Mouse (Mus musculus) hindbrain, embryonic 10.5 days (tissue): Measurements from ENCODE around the gene Nat9. TPM values are rescaled to one million over a fixed set of nuclear protein-coding genes. Genes with fewer than 3 reads are reported as not detected.
A peak's percentile ranks its signal among the peaks of the same experiment; 100 is the strongest.

Source experiments
- DNase-seq: peaks from one replicate; pipeline ENCODE4 v3.0.0-alpha.2; 2017; ENCODE audit warnings: low spot score
- H3K27ac ChIP-seq: fragments of 300-500 bp; sonication (generic); 2 replicates; pipeline ENCODE4 v1.5.1; 2016; ENCODE audit warnings: mild to moderate bottlenecking, moderate library complexity
- H3K27me3 ChIP-seq: fragments of 300-500 bp; sonication (generic); 2 replicates; pipeline ENCODE4 v1.6.1; 2016; ENCODE audit warnings: mild to moderate bottlenecking; ENCODE audit not compliant: poor library complexity, insufficient read depth, severe bottlenecking
- H3K36me3 ChIP-seq: fragments of 300-500 bp; sonication (generic); 2 replicates; pipeline ENCODE4 v1.6.1; 2016; ENCODE audit warnings: mild to moderate bottlenecking, moderate library complexity
- H3K4me1 ChIP-seq: fragments of 300-500 bp; sonication (generic); replicated peaks from 2 replicates; pipeline ENCODE4 v1.6.1; 2016; ENCODE audit warnings: mild to moderate bottlenecking
- H3K4me3 ChIP-seq: fragments of 300-500 bp; sonication (generic); 2 replicates; pipeline ENCODE4 v1.5.1; 2016; ENCODE audit warnings: mild to moderate bottlenecking, moderate library complexity
- H3K9me3 ChIP-seq: fragments of 300-500 bp; sonication (generic); 2 replicates; pipeline ENCODE4 v1.6.1; 2016; ENCODE audit warnings: mild to moderate bottlenecking, moderate library complexity
- WGBS: fragments of 180-500 bp; shearing (Covaris S2); methylation state at CpG from one replicate; pipeline ENCODE4 v1.1.7; 2016; 5-methylcytosine and 5-hydroxymethylcytosine counted together
- polyA plus RNA-seq: library from polyadenylated mRNA; unstranded; fragments of >200 nt; fragmentation: Nextera tagmentation; extraction: Ambion mirVana; gene quantifications from 2 replicates; pipeline ENCODE4 v1.2.1, GENCODE M21; 2016

Gene Nat9
- polyA plus RNA-seq, 1 experiment from 2014 or later = 18.7 TPM

DNA sequence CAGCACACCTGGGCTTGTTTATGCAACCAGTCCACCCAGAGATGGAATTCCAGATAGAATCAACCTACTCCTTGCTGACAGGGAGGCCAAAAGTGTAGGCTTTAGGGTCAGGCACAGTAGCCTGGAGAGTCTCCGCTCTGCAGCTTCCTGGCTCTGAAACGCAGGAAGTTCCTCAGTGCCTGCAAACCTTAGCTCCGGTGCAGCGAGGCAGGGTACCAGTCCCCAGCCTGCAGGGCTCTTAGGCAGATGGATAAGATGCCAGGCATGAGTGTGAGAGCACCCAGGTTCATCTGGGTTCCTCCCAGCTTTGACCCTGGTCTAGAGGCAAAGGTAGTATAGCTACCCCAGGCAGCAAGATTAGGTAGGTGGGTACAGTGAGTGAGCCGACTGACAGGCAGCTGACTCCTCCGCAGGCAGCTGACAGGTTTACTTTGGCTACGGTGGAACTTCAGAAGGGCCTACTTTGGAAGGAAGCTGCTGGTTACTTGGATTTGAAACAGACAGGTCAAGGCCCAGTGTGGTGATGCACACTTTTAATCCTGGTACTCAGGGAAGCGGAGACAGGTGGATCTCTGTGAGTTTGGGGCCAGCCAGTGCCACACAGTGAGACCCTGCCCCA lies 19.9 kb downstream of the Nat9 start:
- H3K9me3 ChIP-seq = no peaks in the 10 kb centered on the region
- no peak overlapping the region for H3K4me3 ChIP-seq
- no peak for DNase-seq
- 82% methylated on average over 8 of the region's 8 CpGs for WGBS
- H3K36me3 ChIP-seq = no peaks in the 10 kb centered on the region
- peaks cover 41% of the 10 kb centered on the region for H3K27me3 ChIP-seq
- H3K27ac ChIP-seq = no peak overlapping the region
- H3K4me1 ChIP-seq = peaks cover 60% of the 10 kb centered on the region

DNA sequence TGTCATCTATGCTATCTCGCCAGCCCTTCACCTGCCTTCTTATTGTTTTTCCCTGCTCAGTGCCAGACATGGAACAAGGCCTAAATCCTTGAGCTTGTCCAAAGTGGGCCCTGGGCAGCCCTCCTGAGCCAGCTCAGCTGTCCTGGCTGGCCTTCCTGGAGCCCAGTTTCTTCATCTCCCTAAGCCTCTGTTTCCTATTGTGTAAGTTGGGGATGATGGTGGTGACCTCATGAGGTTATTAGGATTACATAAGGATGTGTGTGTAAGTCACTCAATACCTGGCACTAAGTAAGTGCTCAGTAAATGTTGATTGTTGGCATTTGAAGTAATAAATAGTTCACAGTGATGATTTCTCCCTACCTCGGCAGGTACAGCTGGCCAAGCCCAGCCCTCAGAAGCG lies 20.9 kb downstream of the Nat9 start:
- H3K4me3 ChIP-seq = no peak overlapping the region
- H3K4me1 ChIP-seq = peaks cover 60% of the 10 kb centered on the region
- H3K9me3 ChIP-seq = no peaks in the 10 kb centered on the region
- DNase-seq = no peak
- peaks cover 42% of the 10 kb centered on the region for H3K27me3 ChIP-seq
- no peak overlapping the region for H3K27ac ChIP-seq
- 88% methylated on average over 3 of the region's 3 CpGs for WGBS
- H3K36me3 ChIP-seq = no peaks in the 10 kb centered on the region

- H3K36me3 ChIP-seq = no peaks in the 10 kb centered on the region
- WGBS = under 1% methylated on average over 9 of the region's 9 CpGs
- no peaks in the 10 kb centered on the region for H3K9me3 ChIP-seq
- peaks cover 60% of the 10 kb centered on the region for H3K4me1 ChIP-seq
- peak overlapping the region; percentile 75 for H3K4me3 ChIP-seq
- H3K27ac ChIP-seq = peak overlapping the region; percentile 85; the same call in 1 of the 2 replicates
- peaks cover 46% of the 10 kb centered on the region for H3K27me3 ChIP-seq
- no peak for DNase-seq
These were observed 22.7 kb downstream of the Nat9 start for GRCm38 (mm10) chr11:115164976-115165374.

DNA sequence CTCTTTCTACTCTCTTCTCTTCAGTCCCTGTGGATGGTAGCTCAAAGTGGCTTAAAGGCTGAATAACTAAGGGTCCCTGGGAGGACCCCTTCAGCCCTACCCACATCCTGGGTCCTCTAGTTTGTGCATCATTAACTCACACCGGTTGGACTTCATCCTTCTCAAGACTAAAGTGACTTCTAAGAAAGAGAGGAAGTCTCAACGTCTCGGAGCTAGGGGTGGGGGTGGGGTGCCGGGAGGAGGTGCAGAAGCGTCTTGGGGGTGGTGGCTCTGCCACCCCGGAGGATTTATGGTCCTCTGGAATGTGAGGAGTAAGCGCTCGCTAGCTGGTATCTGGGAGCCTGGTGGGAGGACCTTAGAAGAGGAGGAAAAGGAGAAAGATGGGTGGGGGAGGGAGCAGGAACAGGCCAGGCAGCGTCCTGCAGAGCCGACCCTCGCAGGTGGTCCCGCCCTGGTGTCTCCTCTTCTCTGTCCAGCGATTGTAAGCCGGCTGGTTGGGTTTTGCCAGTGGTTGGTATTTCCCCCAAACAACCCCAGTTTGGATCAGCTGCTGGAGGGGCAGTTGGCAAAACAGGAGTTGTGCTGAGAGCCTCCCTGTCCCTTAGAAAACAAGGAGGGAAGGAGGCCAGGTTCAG lies 23.2 kb downstream of the Nat9 start:
- Histone ChIP-seq H3K36me3 (no peaks in the 10 kb centered on the region), H3K4me3 (peak overlapping the region; percentile 75), H3K27ac (peak overlapping the region; percentile 85), H3K27me3 (peaks cover 51% of the 10 kb centered on the region), H3K4me1 (peaks cover 64% of the 10 kb centered on the region), H3K9me3 (no peaks in the 10 kb centered on the region)
- no peak for DNase-seq
- WGBS = 0% methylated on average over 14 of the region's 14 CpGs

DNA sequence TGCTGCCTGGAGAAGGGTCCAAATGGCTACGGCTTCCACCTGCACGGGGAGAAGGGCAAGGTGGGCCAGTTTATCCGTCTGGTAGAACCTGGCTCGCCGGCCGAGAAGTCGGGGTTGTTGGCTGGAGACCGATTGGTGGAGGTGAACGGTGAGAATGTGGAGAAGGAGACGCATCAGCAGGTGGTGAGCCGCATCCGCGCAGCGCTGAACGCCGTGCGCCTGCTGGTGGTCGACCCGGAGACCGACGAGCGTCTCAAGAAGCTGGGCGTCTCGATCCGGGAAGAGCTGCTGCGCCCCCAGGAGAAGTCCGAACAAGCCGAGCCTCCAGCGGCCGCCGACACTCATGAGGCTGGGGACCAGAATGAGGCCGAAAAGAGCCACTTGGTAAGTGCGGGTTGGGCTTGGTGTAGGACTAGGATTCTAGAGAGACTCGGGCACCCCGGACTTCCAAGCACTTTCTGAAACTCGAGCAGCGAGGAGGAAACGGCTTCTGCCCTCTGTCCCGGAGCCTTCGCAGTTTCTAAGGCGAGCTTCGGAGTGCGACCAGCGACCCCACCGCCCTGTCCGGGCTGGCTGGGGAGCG lies 24.0 kb downstream of the Nat9 start:
- no peaks in the 10 kb centered on the region for H3K36me3 ChIP-seq
- H3K9me3 ChIP-seq = no peaks in the 10 kb centered on the region
- H3K4me1 ChIP-seq = peaks cover 64% of the 10 kb centered on the region
- WGBS = under 1% methylated on average over 47 of the region's 47 CpGs
- peak overlapping the region; percentile 85 for H3K27ac ChIP-seq
- no peak for DNase-seq
- H3K27me3 ChIP-seq = peaks cover 53% of the 10 kb centered on the region
- H3K4me3 ChIP-seq = peak overlapping the region; percentile 75

DNA sequence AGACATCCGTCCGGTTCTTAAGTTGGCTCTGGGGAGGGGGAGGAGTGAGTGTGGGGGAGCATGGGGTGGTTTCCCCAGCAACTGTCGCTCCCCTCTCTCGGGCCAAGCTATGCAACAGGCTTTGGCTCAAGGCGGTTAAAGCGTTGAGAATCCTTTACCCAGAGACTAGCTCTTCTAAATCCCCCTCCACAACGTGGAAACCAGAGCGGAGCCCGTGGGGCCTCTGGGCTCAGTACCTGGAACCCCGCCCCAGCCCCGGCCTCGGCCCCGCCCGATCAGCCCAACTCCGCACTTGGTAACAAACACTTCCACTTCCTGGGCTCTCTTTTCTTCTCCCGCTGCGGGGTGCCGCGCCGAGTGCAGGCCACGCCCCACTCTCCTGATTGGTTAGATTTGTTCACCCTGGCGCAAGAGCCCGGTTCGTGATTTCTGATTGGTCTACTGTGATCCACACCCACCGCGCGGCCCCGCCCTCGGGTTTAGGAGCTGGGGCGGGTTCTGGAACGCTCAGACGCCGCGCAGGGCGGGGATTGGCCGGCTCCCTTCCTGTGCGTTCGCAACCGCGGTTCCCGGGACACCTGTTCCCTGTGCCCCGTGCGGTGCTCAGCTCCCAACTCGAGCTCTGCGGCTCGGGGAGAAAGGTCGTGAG lies 24.7 kb downstream of the Nat9 start, which contains the start of gene Slc9a3r1:
Slc9a3r1 (plus strand) TSS at position 510 of the 649 bp plus-strand sequence.
- peak within 1 kb of the TSS; percentile 85 for H3K27ac ChIP-seq
- no peaks in the 10 kb centered on the region for H3K9me3 ChIP-seq
- H3K36me3 ChIP-seq = no peaks in the 10 kb centered on the region
- peaks cover 71% of the 10 kb centered on the region for H3K4me1 ChIP-seq
- WGBS = under 1% methylated on average over 47 of the region's 47 CpGs
- peak; percentile 97 for DNase-seq
- H3K27me3 ChIP-seq = peaks cover 56% of the 10 kb centered on the region
- peak within 1 kb of the TSS; percentile 75 for H3K4me3 ChIP-seq

- H3K27ac ChIP-seq = peak overlapping the region; percentile 85
- H3K9me3 ChIP-seq = no peaks in the 10 kb centered on the region
These were observed 25.5 kb downstream of the Nat9 start for GRCm38 (mm10) chr11:115162205-115162601.

GRCm38 (mm10) chr11:115161578-115162204 lies 26.0 kb downstream of the Nat9 start:
- peaks cover 70% of the 10 kb centered on the region for H3K4me1 ChIP-seq
- no peaks in the 10 kb centered on the region for H3K9me3 ChIP-seq
- peaks cover 69% of the 10 kb centered on the region for H3K27me3 ChIP-seq
- no peak for DNase-seq
- 62% methylated on average over 9 of the region's 9 CpGs for WGBS
- H3K4me3 ChIP-seq = no peak overlapping the region
- no peak overlapping the region for H3K27ac ChIP-seq
- no peaks in the 10 kb centered on the region for H3K36me3 ChIP-seq

More at GRCm38 (mm10) chr11:115162205-115162601, 25.5 kb downstream of the Nat9 start:
- Histone ChIP-seq H3K4me3 (peak overlapping the region; percentile 75), H3K27me3 (peaks cover 64% of the 10 kb centered on the region), H3K36me3 (no peaks in the 10 kb centered on the region), H3K4me1 (peaks cover 70% of the 10 kb centered on the region)
- DNase-seq = no peak
- 22% methylated on average over 9 of the region's 9 CpGs for WGBS

GRCm38 (mm10) chr11:115160883-115161577 lies 26.6 kb downstream of the Nat9 start:
- peaks cover 68% of the 10 kb centered on the region for H3K4me1 ChIP-seq
- peaks cover 75% of the 10 kb centered on the region for H3K27me3 ChIP-seq
- H3K27ac ChIP-seq = no peak overlapping the region
- H3K36me3 ChIP-seq = no peaks in the 10 kb centered on the region
- H3K9me3 ChIP-seq = no peaks in the 10 kb centered on the region
- WGBS = 32% methylated on average over 10 of the region's 10 CpGs
- DNase-seq = peak; percentile 79
- no peak overlapping the region for H3K4me3 ChIP-seq

DNA sequence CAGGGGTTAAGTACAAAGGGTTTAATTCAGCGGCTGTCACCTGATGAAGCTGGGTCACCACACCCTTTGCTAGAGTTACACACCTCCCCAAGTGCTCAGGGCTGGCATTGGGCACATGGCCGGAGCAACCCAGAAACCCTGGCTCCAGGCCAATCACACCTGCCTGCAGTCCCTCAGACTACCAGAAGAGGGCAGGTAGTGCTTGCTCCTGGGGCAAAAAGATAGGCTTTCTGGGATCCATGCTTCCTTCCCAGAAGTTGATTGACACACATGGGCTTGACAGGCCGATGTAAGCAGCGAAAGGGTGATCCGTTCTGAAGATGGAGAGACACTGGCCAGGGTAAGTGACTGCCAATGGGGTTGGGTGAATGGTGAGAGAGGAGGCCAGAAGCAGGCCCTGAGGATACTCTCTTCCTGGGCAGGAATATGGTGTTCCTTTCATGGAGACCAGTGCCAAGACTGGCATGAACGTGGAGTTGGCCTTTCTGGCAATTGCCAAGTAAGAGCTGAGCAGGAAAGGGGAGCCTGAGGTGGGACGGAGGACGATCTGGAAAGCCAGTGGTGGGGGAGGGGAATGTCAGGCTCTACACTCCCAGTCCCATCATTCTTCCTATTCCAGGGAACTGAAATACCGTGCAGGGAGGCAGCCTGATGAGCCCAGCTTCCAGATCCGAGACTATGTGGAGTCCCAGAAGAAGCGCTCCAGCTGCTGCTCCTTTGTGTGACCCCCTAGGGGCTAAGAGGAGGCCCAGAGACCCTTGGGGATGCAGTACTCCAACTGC lies 27.5 kb downstream of the Nat9 start:
- H3K9me3 ChIP-seq = no peaks in the 10 kb centered on the region
- H3K36me3 ChIP-seq = no peaks in the 10 kb centered on the region
- H3K27ac ChIP-seq = no peak overlapping the region; the same call in 1 of the 2 replicates
- H3K4me1 ChIP-seq = peaks cover 65% of the 10 kb centered on the region
- peaks cover 75% of the 10 kb centered on the region for H3K27me3 ChIP-seq
- WGBS = 46% methylated on average over 11 of the region's 11 CpGs
- no peak overlapping the region for H3K4me3 ChIP-seq
- peak; percentile 67 for DNase-seq

- 39% methylated on average over 12 of the region's 12 CpGs for WGBS
- H3K36me3 ChIP-seq = no peaks in the 10 kb centered on the region
- no peaks in the 10 kb centered on the region for H3K9me3 ChIP-seq
- H3K4me1 ChIP-seq = peaks cover 63% of the 10 kb centered on the region
- no peak overlapping the region for H3K4me3 ChIP-seq
- no peak for DNase-seq
- peak overlapping the region; percentile 64 for H3K27ac ChIP-seq
- H3K27me3 ChIP-seq = peaks cover 82% of the 10 kb centered on the region
These were observed 29.5 kb downstream of the Nat9 start for GRCm38 (mm10) chr11:115157933-115158719.
